ENCODE assay signal across 9 mouse cellular contexts in genomic region chr1:194753168-194753567, GRCm38 (mm10).
A peak's percentile ranks its signal among the peaks of the same experiment; 100 is the strongest.
DNase-seq lines count a peak whose midpoint lies in the region; ATAC-seq and TF ChIP-seq lines count a peak whose summit lies in the region.
"Had no signal": no experiment of that assay in that cellular context is flagged by ENCODE, and none has a peak within 500 bp of the region (broad histone marks: within the 10 kb centered on the region; RNA-seq: fewer than 3 reads in every experiment).

No protein-coding gene starts in this region.

- intact Hi-C loops in heart, adult 2 months (cut with DNase I) = loop anchor here (5.0 to 10.0 kb wide), 2 partner anchors 64 to 212 kb away; no protein-coding TSS in a partner anchor
- intact Hi-C loops in heart, postnatal 25 days (cut with DNase I) = loop anchor here (5.0 kb wide), 2 partner anchors 64 to 209 kb away; no protein-coding TSS in a partner anchor

- H3K79me2 ChIP-seq in heart, adult 2 months (replicated peaks; ENCODE audit: control insufficient read depth, insufficient read depth, low read length) = no peaks in the 10 kb centered on the region
- no peaks in the 10 kb centered on the region for H3K79me2 ChIP-seq in CH12.LX (replicated peaks; ENCODE audit: control insufficient read depth, extremely low read depth, insufficient read depth, poor library complexity, severe bottlenecking)

- peak overlapping the region; percentile 38; the same call in 1 of the 2 replicates for H3K4me2 ChIP-seq in CH12.LX (ENCODE audit: insufficient read depth, low read depth, poor library complexity, severe bottlenecking)
- H3K4me2 ChIP-seq in forebrain, embryonic 16.5 days (ENCODE audit: low read length) = no peak overlapping the region
- H3K4me2 ChIP-seq: heart, embryonic 15.5 days had no signal

- peaks cover 13% of the 10 kb centered on the region for H3K36me3 ChIP-seq in heart, adult 2 months (ENCODE audit: control insufficient read depth, insufficient read depth, low read length)
- no peaks in the 10 kb centered on the region for H3K36me3 ChIP-seq in CH12.LX (replicated peaks in 1 of 2; ENCODE audit: control insufficient read depth in 1 of 2, insufficient read depth in 1 of 2, low read length in 1 of 2)
- peaks cover 50% of the 10 kb centered on the region for H3K36me3 ChIP-seq in forebrain, embryonic 16.5 days (ENCODE audit: control insufficient read depth, insufficient read depth)

- no peak for TF ChIP-seq POLR2A in heart, adult 2 months (IDR thresholded peaks at IDR 0.05; ENCODE audit: insufficient read depth, low read depth, low read length)
- no peak for TF ChIP-seq POLR2A in CH12.LX (IDR thresholded peaks at IDR 0.05; ENCODE audit: low read depth, low read length)

- TF ChIP-seq EP300 in heart, adult 2 months (IDR thresholded peaks at IDR 0.05; ENCODE audit: insufficient read depth, low read depth, low read length) = no peak
- no peak for TF ChIP-seq EP300 in CH12.LX (IDR thresholded peaks at IDR 0.05; ENCODE audit: low read length)

- H3K4me3 ChIP-seq in heart, adult 2 months = no peak overlapping the region
- H3K4me3 ChIP-seq in CH12.LX (replicated peaks in 1 of 3; ENCODE audit: low read depth in 2 of 3, low read length in 2 of 3, poor library complexity in 1 of 3) = no peak overlapping the region
- H3K4me3 ChIP-seq in forebrain, embryonic 16.5 days (replicated peaks; ENCODE audit: low read length) = no peak overlapping the region
- H3K4me3 ChIP-seq: heart, embryonic 15.5 days had no signal

- peak; percentile 53; the same call in 1 of the 2 replicates for ATAC-seq in forebrain, embryonic 16.5 days
- ATAC-seq in megakaryocyte progenitor cell, adult 5-6 weeks (replicated peaks; ENCODE audit: poor library complexity) = peak; percentile 88
- no peak for ATAC-seq in inflammation-experienced regulatory T-cells, adult 6 months

- no peak overlapping the region for H3K9ac ChIP-seq in heart, adult 2 months (ENCODE audit: low read depth, low read length)
- no peak overlapping the region for H3K9ac ChIP-seq in CH12.LX (ENCODE audit: insufficient read depth, low read depth)
- no peak overlapping the region for H3K9ac ChIP-seq in forebrain, embryonic 16.5 days (replicated peaks; ENCODE audit: low read depth, low read length)
- H3K9ac ChIP-seq: heart, embryonic 15.5 days had no signal

- dilution Hi-C loops in CH12.LX (cut with MboI; ENCODE audit: extremely low pct_ligation_motif_present, extremely low pct_unique_long_range_greater_than_20kb, low sequenced_read_pairs) = no loop called here

- WGBS in heart, adult 2 months = 60% methylated on average over 2 of the region's 2 CpGs
- 51% methylated on average over 2 of the region's 2 CpGs for WGBS in forebrain, embryonic 16.5 days

- peaks cover 6% of the 10 kb centered on the region for H3K4me1 ChIP-seq in heart, adult 2 months (ENCODE audit: control insufficient read depth, insufficient read depth, low read length)
- peaks cover 0 to 20% of the 10 kb centered on the region in 2 experiments; a peak in 3 of 4 replicates for H3K4me1 ChIP-seq in CH12.LX (ENCODE audit: control insufficient read depth in 1 of 2, insufficient read depth in 2 of 2)
- H3K4me1 ChIP-seq in forebrain, embryonic 16.5 days (replicated peaks; ENCODE audit: control insufficient read depth, insufficient read depth, low read length) = no peaks in the 10 kb centered on the region

- TF ChIP-seq RAD21 in CH12.LX (IDR thresholded peaks at IDR 0.05; ENCODE audit: low read depth, low read length) = peak; percentile 63

- in situ Hi-C loops in CH12.LX (cut with MboI; ENCODE audit: low pct_ligation_motif_present, low pct_unique_long_range_greater_than_20kb, low sequenced_read_pairs) = no loop called here

- no peaks in the 10 kb centered on the region for H3K9me3 ChIP-seq in CH12.LX (replicated peaks; ENCODE audit: low read length)
- H3K9me3 ChIP-seq in forebrain, embryonic 16.5 days (ENCODE audit: control insufficient read depth, low read length) = no peaks in the 10 kb centered on the region
- H3K9me3 ChIP-seq: heart, embryonic 15.5 days had no signal

- DNase-seq in heart, adult 2 months = peak; percentile 21 to 65
- no peak for DNase-seq in heart, postnatal 25 days (ENCODE audit: low spot score)
- DNase-seq in CH12.LX (ENCODE audit: extremely low read depth) = peak; percentile 64
- peak; percentile 49 for DNase-seq in c-Kit-positive CD71-negative TER-119-negative erythroid progenitor cells, embryonic 14.5 days (ENCODE audit: low read depth)
- peak; percentile 68 to 73 for DNase-seq in layer of hippocampus, postnatal 10 days (ENCODE audit: low spot score in 2 of 2)

- H3K27ac ChIP-seq in heart, adult 2 months = no peak overlapping the region
- H3K27ac ChIP-seq in CH12.LX (ENCODE audit: insufficient read depth, low read depth) = no peak overlapping the region
- no peak overlapping the region for H3K27ac ChIP-seq in forebrain, embryonic 16.5 days (ENCODE audit: low read length)
- H3K27ac ChIP-seq: heart, embryonic 15.5 days had no signal

- no peaks in the 10 kb centered on the region for H3K27me3 ChIP-seq in heart, adult 2 months (ENCODE audit: control insufficient read depth, insufficient read depth, low read length)
- H3K27me3 ChIP-seq in CH12.LX (replicated peaks) = no peaks in the 10 kb centered on the region
- no peaks in the 10 kb centered on the region for H3K27me3 ChIP-seq in forebrain, embryonic 16.5 days (replicated peaks; ENCODE audit: control insufficient read depth, insufficient read depth, low read length)
- H3K27me3 ChIP-seq: heart, embryonic 15.5 days had no signal

- peak; percentile 81 for TF ChIP-seq CTCF in heart, adult 2 months (IDR thresholded peaks at IDR 0.05)
- TF ChIP-seq CTCF in CH12.LX (conservative IDR thresholded peaks at IDR 0.05 in 1 of 2, IDR thresholded peaks at IDR 0.05 in 1 of 2; ENCODE audit: low read depth in 2 of 2, low read length in 2 of 2) = peak; percentile 44 to 82

TF ChIP-seq in CH12.LX, 34 proteins besides CTCF, POLR2A, EP300 and RAD21:
- no peak for TF ChIP-seq POLR2AphosphoS2 (IDR thresholded peaks at IDR 0.05; ENCODE audit: low read depth, low read length)
- peak; percentile 90 for TF ChIP-seq SMC3 (IDR thresholded peaks at IDR 0.05; ENCODE audit: low read depth, low read length)
